Mouse (Mus musculus): ENCODE measurements at regions not wholly inside any gene's neighbourhood (a gene's known extent, or its start where the extent isn't known, plus 50 kb on each side); places are given as distances from the start of the nearest gene placed in this dataset.

DNA sequence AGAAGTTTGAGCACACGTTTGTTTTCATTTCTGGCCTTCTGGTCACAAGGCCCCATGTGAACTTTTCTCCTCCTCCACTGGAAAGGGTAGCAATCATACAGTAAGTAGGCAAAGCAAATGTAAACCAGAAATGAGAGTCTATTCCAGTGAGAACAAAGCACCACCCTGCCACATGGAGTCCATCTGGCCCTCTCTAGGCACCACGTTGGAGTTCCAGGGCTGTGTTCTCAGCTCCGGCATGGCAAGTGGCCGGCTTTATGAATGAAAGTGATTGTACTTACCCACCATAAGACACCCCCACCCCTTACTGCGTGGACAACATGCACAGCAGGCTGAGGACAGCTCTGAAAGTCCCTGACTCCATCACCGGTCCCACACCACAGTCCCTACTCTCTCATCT lies 151.5 kb downstream of the Cartpt start:
- TF ChIP-seq CTCF (IDR thresholded peaks at IDR 0.05) (no peak), EP300 (IDR thresholded peaks at IDR 0.05; ENCODE audit: insufficient read depth, low read depth, low read length) (no peak)
